ENCODE assay signal across 8 mouse cellular contexts in genomic region chr16:38482780-38483562, GRCm38 (mm10). TPM values are rescaled to one million over a fixed set of nuclear protein-coding genes. Genes with fewer than 3 reads are reported as not detected.
DNase-seq lines count a peak whose midpoint lies in the region; ATAC-seq and TF ChIP-seq lines count a peak whose summit lies in the region.

No protein-coding gene starts in this region.

- H3K4me2 ChIP-seq in heart, embryonic 16.5 days (ENCODE audit: low read depth, low read length), result peak overlapping the region; percentile 76
- peak overlapping the region; percentile 62 for H3K4me2 ChIP-seq in stomach, embryonic 15.5 days

- H3K27ac ChIP-seq in ES-E14 (ENCODE audit: insufficient read depth, low read depth, low read length, poor library complexity, severe bottlenecking), result no peak overlapping the region
- H3K27ac ChIP-seq in embryonic facial prominence, embryonic 10.5 days (replicated peaks), result no peak overlapping the region
- no peak overlapping the region for H3K27ac ChIP-seq in heart, embryonic 16.5 days (ENCODE audit: low read length)
- H3K27ac ChIP-seq in stomach, embryonic 15.5 days, result no peak overlapping the region

- no peaks in the 10 kb centered on the region for H3K9me3 ChIP-seq in ES-E14 (ENCODE audit: control insufficient read depth, insufficient read depth, low read depth, low read length)
- no peaks in the 10 kb centered on the region for H3K9me3 ChIP-seq in embryonic facial prominence, embryonic 10.5 days
- H3K9me3 ChIP-seq in heart, embryonic 16.5 days (replicated peaks; ENCODE audit: control insufficient read depth, low read length), result 0 out of 2 replicates have a peak, but pooled peaks cover 4% of the 10 kb centered on the region
- H3K9me3 ChIP-seq in megakaryocyte, embryonic 14.5 days, result no peaks in the 10 kb centered on the region
- H3K9me3 ChIP-seq in stomach, embryonic 15.5 days, result no peaks in the 10 kb centered on the region

- in situ Hi-C loops in ES-E14 (cut with MboI; ENCODE audit: low sequenced_read_pairs in 2 of 2, unreplicated experiment in 2 of 2), result loop anchor here in 1 of 2 experiments (10.0 to 25.0 kb wide), 2 partner anchors 138 to 546 kb away; partner anchors contain the start of genes Cox17, Gm21987 and Maats1

- peaks cover 0 to 2% of the 10 kb centered on the region in 2 experiments; a peak in 1 of 4 replicates for H3K4me1 ChIP-seq in ES-E14 (ENCODE audit: control insufficient read depth in 2 of 2, insufficient read depth in 2 of 2, low read length in 2 of 2, poor library complexity in 1 of 2)
- H3K4me1 ChIP-seq in embryonic facial prominence, embryonic 10.5 days, result peaks cover 10% of the 10 kb centered on the region
- H3K4me1 ChIP-seq in heart, embryonic 16.5 days (ENCODE audit: control insufficient read depth, insufficient read depth, low read length), result peaks cover 8% of the 10 kb centered on the region; the same call in 1 of the 2 replicates
- peaks cover 20% of the 10 kb centered on the region for H3K4me1 ChIP-seq in megakaryocyte, embryonic 14.5 days
- H3K4me1 ChIP-seq in stomach, embryonic 15.5 days, result peaks cover 6% of the 10 kb centered on the region

- no peaks in the 10 kb centered on the region for H3K36me3 ChIP-seq in ES-E14 (ENCODE audit: control insufficient read depth, insufficient read depth, low read length, poor library complexity, severe bottlenecking)
- H3K36me3 ChIP-seq in embryonic facial prominence, embryonic 10.5 days (replicated peaks), result no peaks in the 10 kb centered on the region
- H3K36me3 ChIP-seq in heart, embryonic 16.5 days (ENCODE audit: control insufficient read depth, insufficient read depth), result no peaks in the 10 kb centered on the region
- no peaks in the 10 kb centered on the region for H3K36me3 ChIP-seq in megakaryocyte, embryonic 14.5 days (replicated peaks; ENCODE audit: low read length)
- no peaks in the 10 kb centered on the region for H3K36me3 ChIP-seq in stomach, embryonic 15.5 days

- 27% methylated on average over 32 of the region's 32 CpGs for WGBS in embryonic facial prominence, embryonic 10.5 days
- 16% methylated on average over 32 of the region's 32 CpGs for WGBS in heart, embryonic 16.5 days
- WGBS in stomach, embryonic 15.5 days, result 20% methylated on average over 32 of the region's 32 CpGs

- peak; percentile 60 for DNase-seq in CD4-positive helper T cell, adult 2 months (ENCODE audit: low read depth, low spot score)
- DNase-seq in ES-E14 (ENCODE audit: low read depth, low spot score), result no peak
- DNase-seq in embryonic facial prominence, embryonic 10.5 days (ENCODE audit: low spot score), result peak; percentile 34
- DNase-seq in kidney, postnatal 36 days, result peak; percentile 36 to 75
- DNase-seq in urinary bladder, adult 2 months (ENCODE audit: low spot score), result no peak

- peak overlapping the region; percentile 20; the same call in 1 of the 2 replicates for H3K9ac ChIP-seq in ES-E14 (ENCODE audit: insufficient read depth, low read depth, low read length, poor library complexity, severe bottlenecking)
- H3K9ac ChIP-seq in heart, embryonic 16.5 days (ENCODE audit: low read length), result peak overlapping the region; percentile 55
- H3K9ac ChIP-seq in stomach, embryonic 15.5 days, result no peak overlapping the region

- H3K4me3 ChIP-seq in ES-E14 (ENCODE audit: insufficient read depth in 1 of 2, low read depth in 1 of 2, low read length in 2 of 2, poor library complexity in 1 of 2, severe bottlenecking in 1 of 2), result peak overlapping the region; percentile 24 to 62
- peak overlapping the region; percentile 49 for H3K4me3 ChIP-seq in embryonic facial prominence, embryonic 10.5 days
- H3K4me3 ChIP-seq in heart, embryonic 16.5 days (ENCODE audit: low read length), result peak overlapping the region; percentile 51
- H3K4me3 ChIP-seq in megakaryocyte, embryonic 14.5 days (replicated peaks), result peak overlapping the region; percentile 89
- H3K4me3 ChIP-seq in stomach, embryonic 15.5 days (replicated peaks), result peak overlapping the region; percentile 36

- 0 out of 2 replicates have a peak, but pooled peaks have one; percentile 28 for ATAC-seq in heart, embryonic 16.5 days (replicated peaks; ENCODE audit: extremely low read depth, insufficient read depth, low FRiP score)
- ATAC-seq in stomach, embryonic 15.5 days (ENCODE audit: insufficient read depth, low FRiP score, low read depth), result no peak

- peaks cover 36% of the 10 kb centered on the region for H3K27me3 ChIP-seq in embryonic facial prominence, embryonic 10.5 days (replicated peaks; ENCODE audit: low read depth, poor library complexity, severe bottlenecking)
- H3K27me3 ChIP-seq in heart, embryonic 16.5 days (ENCODE audit: control insufficient read depth, insufficient read depth, low read length), result 0 out of 2 replicates have a peak, but pooled peaks cover 2% of the 10 kb centered on the region
- peaks cover 28% of the 10 kb centered on the region for H3K27me3 ChIP-seq in megakaryocyte, embryonic 14.5 days (replicated peaks)
- 0 out of 2 replicates have a peak, but pooled peaks cover 13% of the 10 kb centered on the region for H3K27me3 ChIP-seq in stomach, embryonic 15.5 days (replicated peaks)

TF ChIP-seq in ES-E14, 5 proteins besides CTCF, POLR2A, EP300 and RAD21:
- TF ChIP-seq ZC3H11A (IDR thresholded peaks at IDR 0.05; ENCODE audit: borderline replicate concordance, low read depth, low read length) (peak; percentile 58; the same call in 1 of the 2 replicates), ZNF384 (IDR thresholded peaks at IDR 0.05; ENCODE audit: low read depth, low read length) (no peak)

RNA-seq across cellular contexts. Expression of gene Cd80, which starts 27.6 kb away (rescaled TPM):
- 11.1 and 15.2 TPM in 2 replicates for total RNA-seq in ES-E14 (2012; rRNA removed)
- polyA plus RNA-seq in embryonic facial prominence, embryonic 10.5 days (2016; fragmentation: Nextera tagmentation; extraction: Ambion mirVana), result 0.35 and 0.39 TPM in 2 replicates
- 0.60 and 0.62 TPM in 2 replicates for polyA plus RNA-seq in heart, embryonic 16.5 days (2015; fragmentation: Nextera tagmentation; extraction: Ambion mirVana)
- 0.17 TPM in 1 of 2 replicates, not detected in the other for polyA plus RNA-seq in megakaryocyte, embryonic 14.5 days (2012; ENCODE audit: insufficient read depth, low replicate concordance)
- polyA plus RNA-seq in stomach, embryonic 15.5 days (2015; fragmentation: Nextera tagmentation; extraction: Ambion mirVana), result 0.36 and 0.55 TPM in 2 replicates
- polyA plus RNA-seq in urinary bladder, adult 2 months (2012; rRNA removed), result 1.8 and 2.4 TPM in 2 replicates

RNA-seq across cellular contexts. Expression of gene Adprh, which starts 30.5 kb away (rescaled TPM):
- 70.2 and 121 TPM in 2 replicates for total RNA-seq in ES-E14 (2012; rRNA removed)
- 139 and 143 TPM in 2 replicates for polyA plus RNA-seq in embryonic facial prominence, embryonic 10.5 days (2016; fragmentation: Nextera tagmentation; extraction: Ambion mirVana)
- polyA plus RNA-seq in heart, embryonic 16.5 days (2015; fragmentation: Nextera tagmentation; extraction: Ambion mirVana), result 87.6 and 88.6 TPM in 2 replicates
- 423 and 659 TPM in 2 replicates for polyA plus RNA-seq in megakaryocyte, embryonic 14.5 days (2012; ENCODE audit: insufficient read depth, low replicate concordance)
- polyA plus RNA-seq in stomach, embryonic 15.5 days (2015; fragmentation: Nextera tagmentation; extraction: Ambion mirVana), result 77.1 and 80.4 TPM in 2 replicates
- polyA plus RNA-seq in urinary bladder, adult 2 months (2012; rRNA removed), result 44.3 and 44.8 TPM in 2 replicates

RNA-seq across cellular contexts. Expression of gene Timmdc1, which starts 39.5 kb away (rescaled TPM):
- 26.9 and 36.9 TPM in 2 replicates for total RNA-seq in ES-E14 (2012; rRNA removed)
- polyA plus RNA-seq in embryonic facial prominence, embryonic 10.5 days (2016; fragmentation: Nextera tagmentation; extraction: Ambion mirVana), result 35.2 and 35.3 TPM in 2 replicates
- polyA plus RNA-seq in heart, embryonic 16.5 days (2015; fragmentation: Nextera tagmentation; extraction: Ambion mirVana), result 35.0 and 39.6 TPM in 2 replicates
- polyA plus RNA-seq in megakaryocyte, embryonic 14.5 days (2012; ENCODE audit: insufficient read depth, low replicate concordance), result 26.4 and 39.4 TPM in 2 replicates
- polyA plus RNA-seq in stomach, embryonic 15.5 days (2015; fragmentation: Nextera tagmentation; extraction: Ambion mirVana), result 25.3 and 27.3 TPM in 2 replicates
- 14.7 and 15.9 TPM in 2 replicates for polyA plus RNA-seq in urinary bladder, adult 2 months (2012; rRNA removed)

RNA-seq across cellular contexts. Expression of gene Pla1a, which starts 50.0 kb away (rescaled TPM):
- 4.9 and 6.0 TPM in 2 replicates for total RNA-seq in ES-E14 (2012; rRNA removed)
- not detected in 2 replicates for polyA plus RNA-seq in embryonic facial prominence, embryonic 10.5 days (2016; fragmentation: Nextera tagmentation; extraction: Ambion mirVana)
- polyA plus RNA-seq in heart, embryonic 16.5 days (2015; fragmentation: Nextera tagmentation; extraction: Ambion mirVana), result 3.6 and 4.2 TPM in 2 replicates
- not detected in 2 replicates for polyA plus RNA-seq in megakaryocyte, embryonic 14.5 days (2012; ENCODE audit: insufficient read depth, low replicate concordance)
- polyA plus RNA-seq in stomach, embryonic 15.5 days (2015; fragmentation: Nextera tagmentation; extraction: Ambion mirVana), result 3.2 and 5.8 TPM in 2 replicates
- 12.7 and 13.8 TPM in 2 replicates for polyA plus RNA-seq in urinary bladder, adult 2 months (2012; rRNA removed)

Comparison
In these comparisons a context has a peak if more than half of its experiments do, and no peak if none do; other contexts are left out.
1. DNase-seq: peak in CD4-positive helper T cell, adult 2 months (single experiment), embryonic facial prominence, embryonic 10.5 days (single experiment) and kidney, postnatal 36 days (2 of 2); none in ES-E14 (single experiment) and urinary bladder, adult 2 months (single experiment).
2. H3K4me3 ChIP-seq: peak in every context shown above with its lines; median percentile 89 in megakaryocyte, embryonic 14.5 days; 51 in heart, embryonic 16.5 days; 49 in embryonic facial prominence, embryonic 10.5 days; 43 in ES-E14; 36 in stomach, embryonic 15.5 days.